Mouse (Mus musculus) intestine, embryonic 15.5 days (tissue): Measurements from ENCODE around the gene Smox. TPM values are rescaled to one million over a fixed set of nuclear protein-coding genes. Genes with fewer than 3 reads are reported as not detected.

Source experiments
- ATAC-seq: fragments of 200-750 bp; cut with Nextera tagmentation; 2 replicates; pipeline ENCODE4 v1.8.0; 2017; ENCODE audit warnings: moderate TSS enrichment, moderate library complexity
- H3K27ac ChIP-seq: fragments of 300-500 bp; sonication (generic); 2 replicates; pipeline ENCODE4 v1.5.1; 2015; ENCODE audit warnings: mild to moderate bottlenecking, inconsistent platforms
- H3K27me3 ChIP-seq: fragments of 300-500 bp; sonication (generic); replicated peaks from 2 replicates; pipeline ENCODE4 v1.6.1; 2015; ENCODE audit warnings: inconsistent platforms
- H3K36me3 ChIP-seq: fragments of 300-500 bp; sonication (generic); 2 replicates; pipeline ENCODE4 v1.6.1; 2015; ENCODE audit warnings: inconsistent platforms
- H3K4me1 ChIP-seq: fragments of 300-500 bp; sonication (generic); replicated peaks from 2 replicates; pipeline ENCODE4 v1.6.1; 2015; ENCODE audit warnings: inconsistent platforms
- H3K4me2 ChIP-seq: fragments of 300-500 bp; sonication (generic); replicated peaks from 2 replicates; pipeline ENCODE4 v1.6.1; 2015; ENCODE audit warnings: mild to moderate bottlenecking, inconsistent platforms
- H3K4me3 ChIP-seq: fragments of 300-500 bp; sonication (generic); replicated peaks from 2 replicates; pipeline ENCODE4 v1.5.1; 2015; ENCODE audit warnings: inconsistent platforms
- H3K9ac ChIP-seq: fragments of 300-500 bp; sonication (generic); 2 replicates; pipeline ENCODE4 v1.6.1; 2015; ENCODE audit warnings: inconsistent platforms
- H3K9me3 ChIP-seq: fragments of 300-500 bp; sonication (generic); 2 replicates; pipeline ENCODE4 v1.6.1; 2016; ENCODE audit warnings: inconsistent platforms
- WGBS: fragments of 180-500 bp; shearing (Covaris S2); methylation state at CpG from one replicate; pipeline ENCODE4 v1.1.7; 2015; 5-methylcytosine and 5-hydroxymethylcytosine counted together
- polyA plus RNA-seq: library from polyadenylated mRNA; unstranded; fragments of >200 nt; fragmentation: Nextera tagmentation; extraction: Ambion mirVana; gene quantifications from 2 replicates; pipeline ENCODE4 v1.2.1, GENCODE M21; 2015

Smox gene
- polyA plus RNA-seq, 1 experiment from 2014 or later = 24.0 TPM

- Histone ChIP-seq H3K36me3 (no peaks in the 10 kb centered on the region), H3K4me1 (peaks cover 8% of the 10 kb centered on the region), H3K9me3 (no peaks in the 10 kb centered on the region), H3K4me3 (no peak overlapping the region), H3K27me3 (peaks cover 47% of the 10 kb centered on the region), H3K9ac (no peak overlapping the region), H3K4me2 (no peak overlapping the region), H3K27ac (no peak overlapping the region)
- no peak for ATAC-seq
- 84% methylated on average over 5 of the region's 5 CpGs for WGBS
Measured at GRCm38 (mm10) chr2:131549090-131549489, 57.8 kb downstream of the Smox start.

GRCm38 (mm10) chr2:131550474-131550873 is 59.2 kb downstream of the Smox start:
- ATAC-seq = no peak
- H3K4me2 ChIP-seq = no peak overlapping the region
- peaks cover 53% of the 10 kb centered on the region for H3K27me3 ChIP-seq
- no peaks in the 10 kb centered on the region for H3K9me3 ChIP-seq
- H3K4me1 ChIP-seq = peaks cover 8% of the 10 kb centered on the region
- H3K27ac ChIP-seq = no peak overlapping the region
- H3K36me3 ChIP-seq = no peaks in the 10 kb centered on the region
- H3K9ac ChIP-seq = no peak overlapping the region
- 58% methylated on average over 2 of the region's 2 CpGs for WGBS
- no peak overlapping the region for H3K4me3 ChIP-seq

GRCm38 (mm10) chr2:131550906-131551305 is 59.6 kb downstream of the Smox start:
- Histone ChIP-seq H3K27ac (no peak overlapping the region), H3K4me3 (no peak overlapping the region), H3K36me3 (no peaks in the 10 kb centered on the region), H3K9me3 (no peaks in the 10 kb centered on the region), H3K27me3 (peaks cover 53% of the 10 kb centered on the region), H3K9ac (no peak overlapping the region), H3K4me2 (no peak overlapping the region), H3K4me1 (peaks cover 5% of the 10 kb centered on the region)
- ATAC-seq = no peak
- 49% methylated on average over 2 of the region's 2 CpGs for WGBS

GRCm38 (mm10) chr2:131551701-131552620 is 60.7 kb downstream of the Smox start:
- Histone ChIP-seq H3K9me3 (no peaks in the 10 kb centered on the region), H3K4me2 (no peak overlapping the region), H3K4me1 (no peaks in the 10 kb centered on the region), H3K27me3 (peaks cover 51% of the 10 kb centered on the region), H3K27ac (no peak overlapping the region), H3K4me3 (no peak overlapping the region), H3K9ac (no peak overlapping the region), H3K36me3 (no peaks in the 10 kb centered on the region)
- no peak for ATAC-seq
- 61% methylated on average over 7 of the region's 7 CpGs for WGBS

- no peaks in the 10 kb centered on the region for H3K36me3 ChIP-seq
- no peak for ATAC-seq
- WGBS = 23% methylated on average over 9 of the region's 9 CpGs
- H3K9me3 ChIP-seq = no peaks in the 10 kb centered on the region
- H3K4me2 ChIP-seq = no peak overlapping the region
- H3K27me3 ChIP-seq = peaks cover 44% of the 10 kb centered on the region
- no peaks in the 10 kb centered on the region for H3K4me1 ChIP-seq
- no peak overlapping the region for H3K27ac ChIP-seq
- H3K4me3 ChIP-seq = no peak overlapping the region
- H3K9ac ChIP-seq = no peak overlapping the region
Measured at GRCm38 (mm10) chr2:131552736-131553400, 61.6 kb downstream of the Smox start.

GRCm38 (mm10) chr2:131557896-131558295 is 66.6 kb downstream of the Smox start:
- ATAC-seq = no peak
- no peak overlapping the region for H3K27ac ChIP-seq
- H3K36me3 ChIP-seq = no peaks in the 10 kb centered on the region
- H3K4me3 ChIP-seq = no peak overlapping the region
- H3K27me3 ChIP-seq = peaks cover 62% of the 10 kb centered on the region
- 70% methylated on average over 2 of the region's 2 CpGs for WGBS
- H3K4me1 ChIP-seq = peaks cover 19% of the 10 kb centered on the region
- H3K9me3 ChIP-seq = no peaks in the 10 kb centered on the region
- H3K9ac ChIP-seq = no peak overlapping the region
- no peak overlapping the region for H3K4me2 ChIP-seq

GRCm38 (mm10) chr2:131560205-131560919 is 69.1 kb downstream of the Smox start:
- H3K27ac ChIP-seq = no peak overlapping the region
- no peak for ATAC-seq
- no peak overlapping the region for H3K4me3 ChIP-seq
- H3K27me3 ChIP-seq = peaks cover 73% of the 10 kb centered on the region
- no peak overlapping the region for H3K4me2 ChIP-seq
- no peaks in the 10 kb centered on the region for H3K36me3 ChIP-seq
- peaks cover 24% of the 10 kb centered on the region for H3K4me1 ChIP-seq
- no peak overlapping the region for H3K9ac ChIP-seq
- 49% methylated on average over 2 of the region's 2 CpGs for whole genome bisulfite sequencing
- H3K9me3 ChIP-seq = no peaks in the 10 kb centered on the region

GRCm38 (mm10) chr2:131561344-131561870 is 70.1 kb downstream of the Smox start:
- Histone ChIP-seq H3K9ac (no peak overlapping the region), H3K9me3 (no peaks in the 10 kb centered on the region), H3K4me3 (peak overlapping the region; percentile 42), H3K27ac (no peak overlapping the region), H3K4me1 (peaks cover 24% of the 10 kb centered on the region), H3K27me3 (peaks cover 68% of the 10 kb centered on the region), H3K36me3 (no peaks in the 10 kb centered on the region), H3K4me2 (peak overlapping the region; percentile 90)
- WGBS = 6% methylated on average over 33 of the region's 33 CpGs
- ATAC-seq = no peak

GRCm38 (mm10) chr2:131561891-131562585 is 70.7 kb downstream of the Smox start, which contains the start of gene Adra1d:
Gene Adra1d, minus strand, starts transcription at chr2:131562283.
- ATAC-seq = peak; percentile 47; the same call in 1 of the 2 replicates
- under 1% methylated on average over 72 of the region's 82 CpGs for WGBS
- peak within 1 kb of the TSS; percentile 36 for H3K9ac ChIP-seq
- H3K27me3 ChIP-seq = peaks cover 62% of the 10 kb centered on the region
- H3K4me2 ChIP-seq = peak within 1 kb of the TSS; percentile 90
- no peaks in the 10 kb centered on the region for H3K9me3 ChIP-seq
- peaks cover 24% of the 10 kb centered on the region for H3K4me1 ChIP-seq
- peak within 1 kb of the TSS; percentile 42 for H3K4me3 ChIP-seq
- H3K27ac ChIP-seq = no peak within 1 kb of the TSS
- no peaks in the 10 kb centered on the region for H3K36me3 ChIP-seq

GRCm38 (mm10) chr2:131562586-131563122 is 71.4 kb downstream of the Smox start:
- H3K9ac ChIP-seq = peak overlapping the region; percentile 36
- H3K4me2 ChIP-seq = peak overlapping the region; percentile 90
- no peak overlapping the region for H3K27ac ChIP-seq
- H3K36me3 ChIP-seq = no peaks in the 10 kb centered on the region
- no peaks in the 10 kb centered on the region for H3K9me3 ChIP-seq
- peaks cover 60% of the 10 kb centered on the region for H3K27me3 ChIP-seq
- peaks cover 24% of the 10 kb centered on the region for H3K4me1 ChIP-seq
- peak; percentile 84 for ATAC-seq
- H3K4me3 ChIP-seq = peak overlapping the region; percentile 42
- under 1% methylated on average over 28 of the region's 30 CpGs for WGBS
